Mouse (Mus musculus) layer of hippocampus, adult 9-11 months (tissue): ENCODE results near the gene Amy1.
"Not testable (repeated sequence)": the region's sequence is repeated elsewhere in the genome, so short reads cannot be mapped to it uniquely, and the experiment has no call there.

Experiments
- DNase-seq: peaks from one replicate; pipeline ENCODE4 v3.0.0; 2022

Amy1 gene

GRCm38 (mm10) chr3:113606599-113606998, at the start of gene Amy1:
TSS of gene Amy1 (minus strand) at chr3:113606699.
- no peak for DNase-seq

DNA sequence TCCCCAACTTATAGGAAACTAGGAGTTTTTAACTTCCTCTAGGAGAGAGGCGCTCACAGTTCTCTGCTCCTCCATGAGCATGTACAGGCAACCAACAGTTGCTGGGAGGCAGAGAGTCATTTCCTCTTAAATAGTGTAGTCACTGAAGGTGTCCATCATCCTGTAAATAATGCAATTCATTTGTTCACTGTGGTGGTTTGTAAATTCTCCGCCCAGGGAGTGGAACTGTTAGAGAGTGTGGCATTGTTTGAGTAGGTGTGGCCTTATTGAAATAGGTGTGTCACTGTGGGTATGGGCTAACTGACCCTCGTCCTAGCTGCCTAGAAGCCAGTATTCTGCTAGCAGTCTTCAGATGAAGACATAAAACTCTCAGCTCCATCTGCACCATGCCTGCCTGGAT, 47.8 kb upstream of the Amy1 start:
- DNase-seq: no peak

DNA sequence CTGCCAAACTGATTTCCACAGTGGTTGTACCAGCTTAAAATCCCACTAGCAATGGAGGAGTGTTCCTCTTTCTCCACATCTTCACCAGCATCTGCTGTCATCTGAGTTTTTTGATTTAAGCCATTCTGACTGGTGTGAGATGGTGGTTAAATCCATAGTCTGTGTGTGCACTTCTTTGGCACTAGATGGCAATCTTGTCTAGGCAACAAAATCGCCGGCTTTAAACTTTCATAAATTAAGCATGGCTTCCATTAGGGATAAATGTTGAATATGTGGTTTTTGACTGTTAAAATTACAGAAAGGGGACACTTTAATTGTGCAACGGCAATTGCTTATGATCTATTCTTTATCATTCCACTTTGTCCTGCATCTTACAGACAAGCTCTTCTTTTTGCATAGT, 44.9 kb upstream of the Amy1 start:
- not testable (repeated sequence) for DNase-seq

DNA sequence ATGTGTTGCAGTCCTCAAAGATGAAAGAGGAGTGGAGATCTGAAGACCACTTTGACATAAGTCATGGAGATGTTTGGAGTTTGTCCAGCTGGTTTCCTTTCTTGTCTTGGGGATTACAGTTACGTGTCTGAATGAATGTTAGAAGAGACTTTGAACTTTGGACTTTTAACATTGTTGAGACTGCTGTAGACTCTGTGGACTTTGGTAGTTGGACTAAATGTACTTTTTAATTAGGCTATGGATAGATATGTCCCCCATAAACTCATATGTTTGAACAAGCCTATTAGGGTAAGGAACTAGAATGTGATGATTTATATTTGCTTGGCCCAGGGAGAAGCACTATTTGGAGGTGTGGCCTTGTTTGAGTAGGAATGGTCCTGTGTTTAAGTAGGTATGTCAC, 33.0 kb upstream of the Amy1 start:
- no peak for DNase-seq

DNA sequence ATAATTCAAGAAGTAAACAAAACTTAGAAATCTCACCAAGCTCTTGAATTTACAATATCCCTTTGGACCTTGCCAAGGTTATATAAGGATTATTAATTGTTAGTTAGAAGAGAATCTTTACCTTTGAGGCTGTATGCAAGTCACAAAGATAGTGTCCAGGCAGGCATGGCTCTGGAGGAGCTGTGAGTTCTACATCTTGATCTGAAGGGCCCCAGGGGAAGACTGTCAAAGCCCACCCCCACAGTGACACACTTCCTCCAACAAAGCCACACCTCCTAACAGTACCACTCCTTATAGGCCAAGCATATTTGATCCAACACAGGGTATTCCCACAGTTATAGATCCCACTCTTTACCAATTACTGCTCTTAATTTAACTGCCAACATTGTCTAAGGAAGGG, 27.7 kb upstream of the Amy1 start:
- no peak for DNase-seq

- DNase-seq: no peak
Measured at GRCm38 (mm10) chr3:113631611-113632010, 25.1 kb upstream of the Amy1 start.

DNA sequence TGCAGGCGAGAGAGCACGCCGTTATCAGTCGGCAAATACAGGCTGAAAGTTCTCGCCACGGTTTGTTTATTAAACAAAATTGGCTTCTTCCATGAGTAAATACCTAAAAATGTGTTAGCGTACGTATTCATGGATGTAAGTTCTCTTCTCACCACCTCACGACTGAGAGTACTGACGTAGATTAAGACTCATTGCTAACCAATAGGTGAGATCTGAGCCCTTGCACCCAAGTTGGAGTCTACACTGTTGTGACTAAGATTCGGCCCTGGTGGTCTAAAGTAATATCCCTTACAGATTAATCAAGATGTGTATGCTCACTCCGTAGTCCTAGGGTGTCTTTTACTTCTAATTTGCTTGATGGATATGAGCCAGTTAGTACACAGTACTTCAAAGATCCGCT, 24.1 kb upstream of the Amy1 start:
- no peak for DNase-seq

- peak; percentile 93 for DNase-seq
Measured at GRCm38 (mm10) chr3:113629606-113630359, 23.3 kb upstream of the Amy1 start, which contains the start of gene Rnpc3. TSS of gene Rnpc3 (minus strand) at chr3:113630149.

GRCm38 (mm10) chr3:113590844-113591243, 15.7 kb downstream of the Amy1 start:
- DNase-seq: no peak

DNA sequence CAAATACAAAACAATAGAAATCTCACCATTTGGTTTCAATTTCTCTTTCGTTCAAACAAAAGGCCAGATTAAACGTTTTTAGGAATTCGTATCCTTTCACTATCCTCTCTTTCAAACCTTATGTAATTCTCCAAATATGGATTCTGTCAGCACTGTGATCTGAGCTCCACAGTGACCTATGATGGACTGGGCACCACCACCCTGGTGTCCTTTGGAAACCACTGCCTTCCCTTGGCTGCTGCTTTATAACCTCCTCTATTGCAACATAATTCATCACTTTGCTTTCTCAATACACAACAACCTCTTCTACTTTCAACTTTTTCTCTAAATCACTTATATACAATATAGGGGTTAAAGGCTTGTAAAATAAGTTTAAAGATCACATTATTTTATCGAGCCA, 31.9 kb downstream of the Amy1 start:
- DNase-seq: no peak

- no peak for DNase-seq
Measured at GRCm38 (mm10) chr3:113574138-113574537, 32.4 kb downstream of the Amy1 start.

- no peak for DNase-seq
Measured at GRCm38 (mm10) chr3:113572158-113572557, 34.3 kb downstream of the Amy1 start.

- DNase-seq: no peak
Measured at GRCm38 (mm10) chr3:113539692-113540091, 66.8 kb downstream of the Amy1 start.

DNA sequence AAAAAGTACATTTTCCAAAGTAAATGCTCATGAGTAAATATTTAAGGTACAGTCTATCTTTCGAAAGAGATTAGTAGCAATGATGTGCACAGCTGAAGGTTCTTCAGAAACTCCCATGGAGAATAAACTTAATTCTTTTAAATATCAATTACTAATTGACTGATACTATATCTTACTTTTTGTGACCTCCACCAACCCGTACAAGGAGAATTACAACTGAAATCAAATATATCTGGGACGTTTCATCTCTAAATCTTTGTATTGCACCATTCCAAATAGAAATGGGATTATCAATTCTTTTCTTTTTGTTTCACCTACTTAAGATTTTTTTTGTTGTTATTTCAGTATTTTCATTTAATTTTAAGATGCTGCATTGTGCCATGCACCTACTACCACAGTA, 74.2 kb downstream of the Amy1 start, which contains the start of gene Amy2a1:
Gene Amy2a1, minus strand, starts transcription at position 101 of the 400 bp plus-strand sequence.
- not testable (repeated sequence) for DNase-seq
